Mouse (Mus musculus) limb, embryonic 11.5 days (tissue): ENCODE results near the gene Mrpl51. TPM values are rescaled to one million over a fixed set of nuclear protein-coding genes. Genes with fewer than 3 reads are reported as not detected.

Experiments
- ATAC-seq: fragments of 200-750 bp; cut with Nextera tagmentation; 2 replicates; pipeline ENCODE4 v1.8.0; 2017; ENCODE audit warnings: low read depth; ENCODE audit not compliant: insufficient number of reproducible peaks, low FRiP score, low TSS enrichment
- DNase-seq: peaks from one replicate; pipeline ENCODE4 v3.0.0-alpha.2; 2015; ENCODE audit warnings: low spot score
- H3K27ac ChIP-seq: fragments of 300-500 bp; sonication (generic); replicated peaks from 2 replicates; pipeline ENCODE4 v1.5.1; 2014; ENCODE audit warnings: low read depth, mild to moderate bottlenecking, low read length
- H3K27me3 ChIP-seq: fragments of 300-500 bp; sonication (generic); 2 replicates; pipeline ENCODE4 v1.6.1; 2014; ENCODE audit warnings: mild to moderate bottlenecking, low read length, mixed read lengths; ENCODE audit not compliant: control insufficient read depth, insufficient read depth
- H3K36me3 ChIP-seq: fragments of 300-500 bp; sonication (generic); 2 replicates; pipeline ENCODE4 v1.6.1; 2014; ENCODE audit warnings: mild to moderate bottlenecking, low read length, moderate library complexity, mixed read lengths; ENCODE audit not compliant: control insufficient read depth, insufficient read depth
- H3K4me1 ChIP-seq: fragments of 300-500 bp; sonication (generic); 2 replicates; pipeline ENCODE4 v1.6.1; 2014; ENCODE audit warnings: low read length, mixed read lengths; ENCODE audit not compliant: control insufficient read depth, insufficient read depth
- H3K4me2 ChIP-seq: fragments of 300-500 bp; sonication (generic); 2 replicates; pipeline ENCODE4 v1.6.1; 2014; ENCODE audit warnings: low read depth, mild to moderate bottlenecking, moderate library complexity; ENCODE audit not compliant: severe bottlenecking
- H3K4me3 ChIP-seq: fragments of 300-500 bp; sonication (generic); 2 replicates; pipeline ENCODE4 v1.5.1; 2014; ENCODE audit warnings: low read depth, low read length
- H3K9ac ChIP-seq: fragments of 300-500 bp; sonication (generic); 2 replicates; pipeline ENCODE4 v1.6.1; 2014; ENCODE audit warnings: mild to moderate bottlenecking, low read length
- H3K9me3 ChIP-seq: fragments of 300-500 bp; sonication (generic); 2 replicates; pipeline ENCODE4 v1.6.1; 2016; ENCODE audit warnings: low read length; ENCODE audit not compliant: control insufficient read depth
- WGBS: fragments of 180-500 bp; shearing (Covaris S2); extraction: QIAGEN DNeasy Blood & Tissue Kit; methylation state at CpG from one replicate; pipeline ENCODE4 v1.1.7; 2014; 5-methylcytosine and 5-hydroxymethylcytosine counted together
- polyA plus RNA-seq: library from polyadenylated mRNA; unstranded; fragments of >200 nt; fragmentation: Nextera tagmentation; extraction: Ambion mirVana; gene quantifications from 2 replicates; pipeline ENCODE4 v1.2.1, GENCODE M21; 2014

The Mrpl51 gene
- polyA plus RNA-seq, 1 experiment from 2014 or later, result 218 TPM

- ATAC-seq, result no peak
These were observed 1.2 kb downstream of the Mrpl51 start for GRCm38 (mm10) chr6:125192841-125193240.

DNA sequence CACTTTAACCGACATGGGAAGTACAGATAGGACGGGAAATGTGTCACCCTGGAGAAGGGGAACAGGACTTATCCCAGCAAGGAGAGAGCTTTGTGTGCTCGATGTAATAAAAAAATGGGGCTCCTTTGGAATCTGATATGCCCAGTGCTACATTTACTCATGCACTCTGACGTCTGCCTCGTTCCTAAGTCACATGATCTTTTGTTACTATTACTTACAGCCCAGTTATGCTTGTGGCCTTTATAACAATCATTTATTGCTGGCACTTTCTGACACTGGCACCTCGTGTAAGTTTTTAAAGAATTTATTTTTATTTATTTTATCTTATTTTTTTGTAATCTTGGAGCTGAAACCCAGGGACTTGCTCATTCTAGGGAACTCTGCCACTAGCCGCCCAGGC, 1.8 kb downstream of the Mrpl51 start:
- H3K36me3 ChIP-seq, result peaks cover 19% of the 10 kb centered on the region
- ATAC-seq, result no peak
- DNase-seq, result no peak
- no peak overlapping the region for H3K4me3 ChIP-seq
- peaks cover 3% of the 10 kb centered on the region; the same call in 1 of the 2 replicates for H3K4me1 ChIP-seq
- H3K27me3 ChIP-seq, result no peaks in the 10 kb centered on the region
- H3K4me2 ChIP-seq, result no peak overlapping the region
- no peaks in the 10 kb centered on the region for H3K9me3 ChIP-seq
- 78% methylated on average over 7 of the region's 7 CpGs for WGBS
- no peak overlapping the region for H3K27ac ChIP-seq
- no peak overlapping the region for H3K9ac ChIP-seq

More at GRCm38 (mm10) chr6:125192841-125193240, 1.2 kb downstream of the Mrpl51 start:
- Histone ChIP-seq H3K36me3 (peaks cover 20% of the 10 kb centered on the region), H3K4me3 (peak overlapping the region; percentile 75), H3K4me1 (peaks cover 3% of the 10 kb centered on the region; the same call in 1 of the 2 replicates), H3K4me2 (peak overlapping the region; percentile 84), H3K27ac (no peak overlapping the region), H3K9me3 (no peaks in the 10 kb centered on the region), H3K27me3 (no peaks in the 10 kb centered on the region), H3K9ac (peak overlapping the region; percentile 89)
- DNase-seq, result no peak
- WGBS, result 49% methylated on average over 5 of the region's 5 CpGs

DNA sequence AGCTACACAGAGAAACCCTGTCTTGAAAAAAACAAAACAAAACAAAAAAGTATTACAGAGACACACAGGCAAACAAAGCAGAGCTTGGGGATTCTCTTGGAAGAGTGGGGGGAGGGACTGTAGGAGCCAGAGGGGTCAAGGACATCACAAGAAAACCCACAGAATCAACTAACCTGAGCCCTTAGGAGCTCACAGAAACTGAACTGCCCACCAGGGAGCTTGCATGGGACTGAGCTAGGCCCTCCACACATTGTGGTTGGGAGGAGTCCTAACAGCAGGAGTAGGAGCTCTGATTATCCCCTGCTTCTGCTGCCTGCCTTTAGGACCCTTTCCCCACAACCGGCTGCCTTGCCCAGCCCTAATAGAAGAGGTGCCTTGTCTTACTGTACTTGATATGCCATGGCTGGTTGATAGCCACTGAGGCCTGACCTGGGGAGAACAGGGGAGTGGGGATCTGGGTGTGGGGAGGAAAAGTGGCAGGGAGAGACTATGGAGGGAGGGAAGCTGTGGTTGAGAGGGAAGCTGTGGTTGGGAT, 4.0 kb downstream of the Mrpl51 start:
- Histone ChIP-seq H3K36me3 (peaks cover 10% of the 10 kb centered on the region), H3K9ac (no peak overlapping the region), H3K4me1 (peaks cover 3% of the 10 kb centered on the region; the same call in 1 of the 2 replicates), H3K27ac (no peak overlapping the region), H3K9me3 (no peaks in the 10 kb centered on the region), H3K4me3 (no peak overlapping the region), H3K4me2 (no peak overlapping the region), H3K27me3 (no peaks in the 10 kb centered on the region)
- WGBS, result 48% methylated on average over 1 of the region's 1 CpGs
- ATAC-seq (no peak), DNase-seq (no peak)

GRCm38 (mm10) chr6:125196301-125196700, 4.7 kb downstream of the Mrpl51 start:
- 71% methylated on average over 3 of the region's 3 CpGs for WGBS
- H3K9me3 ChIP-seq, result no peaks in the 10 kb centered on the region

GRCm38 (mm10) chr6:125197166-125197565, 5.6 kb downstream of the Mrpl51 start:
- WGBS, result 90% methylated on average over 5 of the region's 5 CpGs

More at GRCm38 (mm10) chr6:125196301-125196700, 4.7 kb downstream of the Mrpl51 start:
- no peak overlapping the region for H3K4me3 ChIP-seq
- H3K27ac ChIP-seq, result no peak overlapping the region
- no peak overlapping the region for H3K9ac ChIP-seq
- no peaks in the 10 kb centered on the region for H3K27me3 ChIP-seq
- peaks cover 10% of the 10 kb centered on the region for H3K36me3 ChIP-seq
- ATAC-seq (no peak), DNase-seq (no peak)
- H3K4me1 ChIP-seq, result peaks cover 3% of the 10 kb centered on the region; the same call in 1 of the 2 replicates
- no peak overlapping the region for H3K4me2 ChIP-seq

DNA sequence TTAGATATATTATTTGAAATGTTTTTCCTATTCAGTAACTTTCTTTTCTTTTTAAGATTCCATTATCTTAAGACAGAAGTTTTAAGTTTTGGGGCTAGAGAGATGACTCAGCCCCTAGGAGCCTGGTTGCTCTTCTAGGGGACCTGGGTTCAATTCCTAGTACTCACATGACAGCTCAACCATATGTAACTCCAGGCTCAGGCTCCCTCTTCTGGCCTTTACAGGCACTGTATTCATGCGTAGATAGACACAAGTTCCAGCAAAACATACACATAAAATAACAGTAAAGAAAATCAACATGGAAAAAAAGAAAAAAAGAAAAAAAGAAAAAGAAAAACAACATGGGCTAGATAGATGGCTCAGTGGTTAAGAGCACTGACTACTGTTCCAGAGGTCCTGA, 18.8 kb downstream of the Mrpl51 start:
- no peak for DNase-seq
- Histone ChIP-seq H3K4me1 (no peaks in the 10 kb centered on the region), H3K9me3 (no peaks in the 10 kb centered on the region), H3K36me3 (no peaks in the 10 kb centered on the region), H3K27ac (no peak overlapping the region), H3K9ac (no peak overlapping the region), H3K4me3 (no peak overlapping the region), H3K27me3 (0 out of 2 replicates have a peak, but pooled peaks cover 3% of the 10 kb centered on the region), H3K4me2 (no peak overlapping the region)
- ATAC-seq, result no peak
- 87% methylated on average over 1 of the region's 1 CpGs for WGBS

More at GRCm38 (mm10) chr6:125197166-125197565, 5.6 kb downstream of the Mrpl51 start:
- no peak overlapping the region for H3K4me2 ChIP-seq
- peaks cover 10% of the 10 kb centered on the region for H3K36me3 ChIP-seq
- H3K27me3 ChIP-seq, result no peaks in the 10 kb centered on the region
- peaks cover 3% of the 10 kb centered on the region; the same call in 1 of the 2 replicates for H3K4me1 ChIP-seq
- H3K9ac ChIP-seq, result no peak overlapping the region
- H3K4me3 ChIP-seq, result no peak overlapping the region
- no peaks in the 10 kb centered on the region for H3K9me3 ChIP-seq
- DNase-seq, result no peak
- no peak overlapping the region for H3K27ac ChIP-seq
- no peak for ATAC-seq

- Histone ChIP-seq H3K4me3 (no peak overlapping the region), H3K36me3 (no peaks in the 10 kb centered on the region), H3K27me3 (0 out of 2 replicates have a peak, but pooled peaks cover 3% of the 10 kb centered on the region), H3K4me1 (no peaks in the 10 kb centered on the region), H3K9me3 (no peaks in the 10 kb centered on the region), H3K9ac (no peak overlapping the region), H3K27ac (no peak overlapping the region), H3K4me2 (no peak overlapping the region)
- DNase-seq (no peak), ATAC-seq (no peak)
- WGBS, result 48% methylated on average over 2 of the region's 2 CpGs
These were observed 21.0 kb downstream of the Mrpl51 start for GRCm38 (mm10) chr6:125212621-125213020.

- H3K4me3 ChIP-seq, result no peak overlapping the region
These were observed 21.5 kb downstream of the Mrpl51 start for GRCm38 (mm10) chr6:125213129-125213528.

More at GRCm38 (mm10) chr6:125213129-125213528, 21.5 kb downstream of the Mrpl51 start:
- DNase-seq (no peak), ATAC-seq (no peak)
- no peaks in the 10 kb centered on the region for H3K4me1 ChIP-seq
- no peak overlapping the region for H3K4me2 ChIP-seq
- no peak overlapping the region for H3K9ac ChIP-seq
- H3K27me3 ChIP-seq, result 0 out of 2 replicates have a peak, but pooled peaks cover 3% of the 10 kb centered on the region
- H3K27ac ChIP-seq, result no peak overlapping the region
- H3K9me3 ChIP-seq, result no peaks in the 10 kb centered on the region
- WGBS, result 70% methylated on average over 6 of the region's 6 CpGs
- H3K36me3 ChIP-seq, result no peaks in the 10 kb centered on the region
